Mouse (Mus musculus) ES-E14 (cell line): ENCODE data around the gene H3f3a.

Experiments
- CHD2 ChIP-seq: IDR thresholded peaks from 2 replicates; pipeline ENCODE4 v1.6.1; 2014; ENCODE audit warnings: mild to moderate bottlenecking, low read depth, low read length, inconsistent platforms
- HCFC1 ChIP-seq: IDR thresholded peaks from 2 replicates; pipeline ENCODE4 v1.6.1; 2012; ENCODE audit warnings: low read length, inconsistent platforms, borderline replicate concordance; ENCODE audit not compliant: insufficient read depth
- MAFK ChIP-seq: IDR thresholded peaks from 2 replicates; pipeline ENCODE4 v1.6.1; 2014; ENCODE audit warnings: mild to moderate bottlenecking, low read depth, low read length, inconsistent platforms; ENCODE audit not compliant: insufficient read depth
- ZNF384 ChIP-seq: IDR thresholded peaks from 2 replicates; pipeline ENCODE4 v1.6.1; 2012; ENCODE audit warnings: low read depth, low read length, inconsistent platforms

- TF ChIP-seq HCFC1 (no peak), MAFK (no peak), CHD2 (no peak), ZNF384 (no peak)
Observed at GRCm38 (mm10) chr1:180822276-180822675, 8.5 kb upstream of the H3f3a start.
